Mouse (Mus musculus): ENCODE data around the gene Dyrk3. TPM values are rescaled to one million over a fixed set of nuclear protein-coding genes. Genes with fewer than 3 reads are reported as not detected.

The Dyrk3 gene
- polyA plus RNA-seq, 1 experiment from 2014 or later: 0.80 TPM

- no peak for TF ChIP-seq CTCF (IDR thresholded peaks at IDR 0.05; ENCODE audit: low read depth)
- Histone ChIP-seq H3K4me2 (replicated peaks; ENCODE audit: low read depth) (no peak overlapping the region), H3K9me3 (ENCODE audit: control insufficient read depth) (no peaks in the 10 kb centered on the region), H3K4me1 (replicated peaks; ENCODE audit: control insufficient read depth, insufficient read depth, low read length) (no peaks in the 10 kb centered on the region), H3K9ac (ENCODE audit: low read depth, low read length) (no peak overlapping the region), H3K27me3 (replicated peaks; ENCODE audit: control insufficient read depth, insufficient read depth, low read length) (no peaks in the 10 kb centered on the region), H3K4me3 (ENCODE audit: low read depth, low read length) (no peak overlapping the region), H3K27ac (ENCODE audit: low read depth, low read length) (no peak overlapping the region), H3K36me3 (ENCODE audit: control insufficient read depth, insufficient read depth) (no peaks in the 10 kb centered on the region)
- no peak for ATAC-seq
- WGBS: 92% methylated on average over 1 of the region's 1 CpGs
Observed at GRCm38 (mm10) chr1:131142472-131142871, 4.3 kb upstream of the Dyrk3 start.

- Histone ChIP-seq H3K27me3 (replicated peaks; ENCODE audit: control insufficient read depth, insufficient read depth, low read length) (no peaks in the 10 kb centered on the region), H3K4me3 (ENCODE audit: low read depth, low read length) (no peak overlapping the region), H3K9me3 (ENCODE audit: control insufficient read depth) (no peaks in the 10 kb centered on the region), H3K4me2 (replicated peaks; ENCODE audit: low read depth) (no peak overlapping the region), H3K9ac (ENCODE audit: low read depth, low read length) (no peak overlapping the region), H3K36me3 (ENCODE audit: control insufficient read depth, insufficient read depth) (no peaks in the 10 kb centered on the region), H3K4me1 (replicated peaks; ENCODE audit: control insufficient read depth, insufficient read depth, low read length) (no peaks in the 10 kb centered on the region), H3K27ac (ENCODE audit: low read depth, low read length) (no peak overlapping the region)
- no peak for ATAC-seq
- WGBS: 50% methylated on average over 2 of the region's 2 CpGs
- no peak for TF ChIP-seq CTCF (IDR thresholded peaks at IDR 0.05; ENCODE audit: low read depth)
Observed at GRCm38 (mm10) chr1:131141449-131141848, 3.3 kb upstream of the Dyrk3 start.

- H3K9ac ChIP-seq (ENCODE audit: low read depth, low read length): no peak overlapping the region
- no peak overlapping the region; the same call in 1 of the 2 replicates for H3K27ac ChIP-seq (ENCODE audit: low read depth, low read length)
- no peak for TF ChIP-seq CTCF (IDR thresholded peaks at IDR 0.05; ENCODE audit: low read depth)
- H3K4me3 ChIP-seq (ENCODE audit: low read depth, low read length): peak overlapping the region; percentile 83
- WGBS: 56% methylated on average over 11 of the region's 11 CpGs
- H3K4me2 ChIP-seq (replicated peaks; ENCODE audit: low read depth): peak overlapping the region; percentile 98
- ATAC-seq: no peak
- H3K36me3 ChIP-seq (ENCODE audit: control insufficient read depth, insufficient read depth): no peaks in the 10 kb centered on the region
- H3K4me1 ChIP-seq (replicated peaks; ENCODE audit: control insufficient read depth, insufficient read depth, low read length): no peaks in the 10 kb centered on the region
- no peaks in the 10 kb centered on the region for H3K9me3 ChIP-seq (ENCODE audit: control insufficient read depth)
- no peaks in the 10 kb centered on the region for H3K27me3 ChIP-seq (replicated peaks; ENCODE audit: control insufficient read depth, insufficient read depth, low read length)
Observed at GRCm38 (mm10) chr1:131139102-131140095, 1.3 kb upstream of the Dyrk3 start.

GRCm38 (mm10) chr1:131137717-131138118 is 422 bp downstream of the Dyrk3 start:
- peak overlapping the region; percentile 83 for H3K4me3 ChIP-seq (ENCODE audit: low read depth, low read length)
- ATAC-seq: peak; percentile 61
- no peaks in the 10 kb centered on the region for H3K4me1 ChIP-seq (replicated peaks; ENCODE audit: control insufficient read depth, insufficient read depth, low read length)
- no peaks in the 10 kb centered on the region for H3K27me3 ChIP-seq (replicated peaks; ENCODE audit: control insufficient read depth, insufficient read depth, low read length)
- no peak for TF ChIP-seq CTCF (IDR thresholded peaks at IDR 0.05; ENCODE audit: low read depth)
- peak overlapping the region; percentile 52 for H3K9ac ChIP-seq (ENCODE audit: low read depth, low read length)
- H3K9me3 ChIP-seq (ENCODE audit: control insufficient read depth): no peaks in the 10 kb centered on the region
- under 1% methylated on average over 36 of the region's 36 CpGs for WGBS
- H3K27ac ChIP-seq (ENCODE audit: low read depth, low read length): no peak overlapping the region; the same call in 1 of the 2 replicates
- H3K36me3 ChIP-seq (ENCODE audit: control insufficient read depth, insufficient read depth): no peaks in the 10 kb centered on the region; the same call in 1 of the 2 replicates
- peak overlapping the region; percentile 98 for H3K4me2 ChIP-seq (replicated peaks; ENCODE audit: low read depth)

GRCm38 (mm10) chr1:131137111-131137510 is 1.0 kb downstream of the Dyrk3 start:
- Histone ChIP-seq H3K9ac (ENCODE audit: low read depth, low read length) (no peak overlapping the region), H3K27ac (ENCODE audit: low read depth, low read length) (no peak overlapping the region), H3K4me1 (replicated peaks; ENCODE audit: control insufficient read depth, insufficient read depth, low read length) (no peaks in the 10 kb centered on the region), H3K27me3 (replicated peaks; ENCODE audit: control insufficient read depth, insufficient read depth, low read length) (no peaks in the 10 kb centered on the region), H3K4me2 (replicated peaks; ENCODE audit: low read depth) (no peak overlapping the region), H3K36me3 (ENCODE audit: control insufficient read depth, insufficient read depth) (no peaks in the 10 kb centered on the region; the same call in 1 of the 2 replicates), H3K9me3 (ENCODE audit: control insufficient read depth) (no peaks in the 10 kb centered on the region), H3K4me3 (ENCODE audit: low read depth, low read length) (no peak overlapping the region)
- ATAC-seq: no peak
- WGBS: 35% methylated on average over 5 of the region's 5 CpGs
- TF ChIP-seq CTCF (IDR thresholded peaks at IDR 0.05; ENCODE audit: low read depth): no peak

GRCm38 (mm10) chr1:131135960-131136629 is 2.0 kb downstream of the Dyrk3 start:
- WGBS: 76% methylated on average over 10 of the region's 10 CpGs
- H3K9ac ChIP-seq (ENCODE audit: low read depth, low read length): no peak overlapping the region
- H3K27me3 ChIP-seq (replicated peaks; ENCODE audit: control insufficient read depth, insufficient read depth, low read length): no peaks in the 10 kb centered on the region
- H3K36me3 ChIP-seq (ENCODE audit: control insufficient read depth, insufficient read depth): no peaks in the 10 kb centered on the region; the same call in 1 of the 2 replicates
- H3K9me3 ChIP-seq (ENCODE audit: control insufficient read depth): no peaks in the 10 kb centered on the region
- no peak for ATAC-seq
- H3K4me3 ChIP-seq (ENCODE audit: low read depth, low read length): no peak overlapping the region
- no peak for TF ChIP-seq CTCF (IDR thresholded peaks at IDR 0.05; ENCODE audit: low read depth)
- no peaks in the 10 kb centered on the region for H3K4me1 ChIP-seq (replicated peaks; ENCODE audit: control insufficient read depth, insufficient read depth, low read length)
- no peak overlapping the region for H3K4me2 ChIP-seq (replicated peaks; ENCODE audit: low read depth)
- H3K27ac ChIP-seq (ENCODE audit: low read depth, low read length): no peak overlapping the region

Data from intestine, postnatal 0 days (tissue).